Mouse (Mus musculus): Measurements from ENCODE around the gene Bbip1. TPM values are rescaled to one million over a fixed set of nuclear protein-coding genes. Genes with fewer than 3 reads are reported as not detected.

The Bbip1 gene
- polyA plus RNA-seq, 1 experiment, result 17.8 TPM

- Histone ChIP-seq H3K79me3 (ENCODE audit: low read depth) (no peaks in the 10 kb centered on the region), H3K36me3 (ENCODE audit: control insufficient read depth, insufficient read depth) (no peaks in the 10 kb centered on the region), H3K4me3 (ENCODE audit: insufficient read depth, poor library complexity, severe bottlenecking) (no peak overlapping the region), H3K27me3 (ENCODE audit: control insufficient read depth, insufficient read depth, insufficient read length) (no peaks in the 10 kb centered on the region), H3ac (ENCODE audit: control insufficient read depth, insufficient read length, low read depth) (no peak overlapping the region), H3K79me2 (ENCODE audit: control insufficient read depth, insufficient read depth) (no peaks in the 10 kb centered on the region)
- TF ChIP-seq MYOG (IDR thresholded peaks at IDR 0.05; ENCODE audit: control insufficient read depth, extremely low read depth, insufficient read length) (no peak), MAX (IDR thresholded peaks at IDR 0.05) (no peak), MYOD1 (IDR thresholded peaks at IDR 0.05; ENCODE audit: control insufficient read depth, insufficient read length, low read depth) (no peak), USF1 (IDR thresholded peaks at IDR 0.05; ENCODE audit: low read depth) (no peak), CEBPB (IDR thresholded peaks at IDR 0.05; ENCODE audit: low read depth) (no peak), CTCF (IDR thresholded peaks at IDR 0.05; ENCODE audit: control insufficient read depth, insufficient read depth, insufficient read length) (no peak), FOSL1 (IDR thresholded peaks at IDR 0.05; ENCODE audit: insufficient read depth, low read length, poor library complexity, severe bottlenecking) (no peak)
These were observed 53.6 kb downstream of the Bbip1 start for GRCm38 (mm10) chr19:53890781-53891251.

- Histone ChIP-seq H3K79me3 (ENCODE audit: low read depth) (no peaks in the 10 kb centered on the region), H3K79me2 (ENCODE audit: control insufficient read depth, insufficient read depth) (no peaks in the 10 kb centered on the region)
These were observed 54.2 kb downstream of the Bbip1 start for GRCm38 (mm10) chr19:53890274-53890673.

GRCm38 (mm10) chr19:53889555-53889954, 54.9 kb downstream of the Bbip1 start:
- no peak overlapping the region for H3ac ChIP-seq (ENCODE audit: control insufficient read depth, insufficient read length, low read depth)
- TF ChIP-seq MAX (IDR thresholded peaks at IDR 0.05) (no peak), MYOD1 (IDR thresholded peaks at IDR 0.05; ENCODE audit: control insufficient read depth, insufficient read length, low read depth) (peak; percentile 4)
- no peaks in the 10 kb centered on the region for H3K79me2 ChIP-seq (ENCODE audit: control insufficient read depth, insufficient read depth)
- H3K36me3 ChIP-seq (ENCODE audit: control insufficient read depth, insufficient read depth), result no peaks in the 10 kb centered on the region
- no peaks in the 10 kb centered on the region for H3K27me3 ChIP-seq (ENCODE audit: control insufficient read depth, insufficient read depth, insufficient read length)
- H3K4me3 ChIP-seq (ENCODE audit: insufficient read depth, poor library complexity, severe bottlenecking), result no peak overlapping the region
- no peaks in the 10 kb centered on the region for H3K79me3 ChIP-seq (ENCODE audit: low read depth)

More at GRCm38 (mm10) chr19:53890274-53890673, 54.2 kb downstream of the Bbip1 start:
- Histone ChIP-seq H3K27me3 (ENCODE audit: control insufficient read depth, insufficient read depth, insufficient read length) (no peaks in the 10 kb centered on the region), H3K36me3 (ENCODE audit: control insufficient read depth, insufficient read depth) (no peaks in the 10 kb centered on the region), H3ac (ENCODE audit: control insufficient read depth, insufficient read length, low read depth) (no peak overlapping the region), H3K4me3 (ENCODE audit: insufficient read depth, poor library complexity, severe bottlenecking) (no peak overlapping the region)
- TF ChIP-seq CTCF (IDR thresholded peaks at IDR 0.05; ENCODE audit: control insufficient read depth, insufficient read depth, insufficient read length) (no peak), MYOG (IDR thresholded peaks at IDR 0.05; ENCODE audit: control insufficient read depth, extremely low read depth, insufficient read length) (no peak), MAX (IDR thresholded peaks at IDR 0.05) (no peak), USF1 (IDR thresholded peaks at IDR 0.05; ENCODE audit: low read depth) (no peak)

- Histone ChIP-seq H3ac (ENCODE audit: control insufficient read depth, insufficient read length, low read depth) (no peak overlapping the region), H3K4me3 (ENCODE audit: insufficient read depth, poor library complexity, severe bottlenecking) (no peak overlapping the region), H3K36me3 (ENCODE audit: control insufficient read depth, insufficient read depth) (no peaks in the 10 kb centered on the region), H3K79me3 (ENCODE audit: low read depth) (no peaks in the 10 kb centered on the region), H3K27me3 (ENCODE audit: control insufficient read depth, insufficient read depth, insufficient read length) (no peaks in the 10 kb centered on the region), H3K79me2 (ENCODE audit: control insufficient read depth, insufficient read depth) (no peaks in the 10 kb centered on the region)
- TF ChIP-seq FOSL1 (IDR thresholded peaks at IDR 0.05; ENCODE audit: insufficient read depth, low read length, poor library complexity, severe bottlenecking) (no peak), MYOD1 (IDR thresholded peaks at IDR 0.05; ENCODE audit: control insufficient read depth, insufficient read length, low read depth) (no peak), USF1 (IDR thresholded peaks at IDR 0.05; ENCODE audit: low read depth) (no peak), CEBPB (IDR thresholded peaks at IDR 0.05; ENCODE audit: low read depth) (no peak), CTCF (IDR thresholded peaks at IDR 0.05; ENCODE audit: control insufficient read depth, insufficient read depth, insufficient read length) (no peak), MAX (IDR thresholded peaks at IDR 0.05) (no peak), MYOG (IDR thresholded peaks at IDR 0.05; ENCODE audit: control insufficient read depth, extremely low read depth, insufficient read length) (no peak)
These were observed 56.1 kb downstream of the Bbip1 start for GRCm38 (mm10) chr19:53888331-53888730.

- H3K4me3 ChIP-seq (ENCODE audit: insufficient read depth, poor library complexity, severe bottlenecking), result no peak overlapping the region
- H3K36me3 ChIP-seq (ENCODE audit: control insufficient read depth, insufficient read depth), result no peaks in the 10 kb centered on the region
- no peak for TF ChIP-seq MYOG (IDR thresholded peaks at IDR 0.05; ENCODE audit: control insufficient read depth, extremely low read depth, insufficient read length)
- TF ChIP-seq CTCF (IDR thresholded peaks at IDR 0.05; ENCODE audit: control insufficient read depth, insufficient read depth, insufficient read length), result no peak
- no peak for TF ChIP-seq MYOD1 (IDR thresholded peaks at IDR 0.05; ENCODE audit: control insufficient read depth, insufficient read length, low read depth)
- TF ChIP-seq MAX (IDR thresholded peaks at IDR 0.05), result no peak
- no peak for TF ChIP-seq CEBPB (IDR thresholded peaks at IDR 0.05; ENCODE audit: low read depth)
- TF ChIP-seq FOSL1 (IDR thresholded peaks at IDR 0.05; ENCODE audit: insufficient read depth, low read length, poor library complexity, severe bottlenecking), result no peak
- no peak for TF ChIP-seq USF1 (IDR thresholded peaks at IDR 0.05; ENCODE audit: low read depth)
- no peaks in the 10 kb centered on the region for H3K27me3 ChIP-seq (ENCODE audit: control insufficient read depth, insufficient read depth, insufficient read length)
- H3ac ChIP-seq (ENCODE audit: control insufficient read depth, insufficient read length, low read depth), result no peak overlapping the region
- no peaks in the 10 kb centered on the region for H3K79me3 ChIP-seq (ENCODE audit: low read depth)
- no peaks in the 10 kb centered on the region for H3K79me2 ChIP-seq (ENCODE audit: control insufficient read depth, insufficient read depth)
These were observed 56.6 kb downstream of the Bbip1 start for GRCm38 (mm10) chr19:53887822-53888221.

- Histone ChIP-seq H3K79me3 (ENCODE audit: low read depth) (no peaks in the 10 kb centered on the region), H3K36me3 (ENCODE audit: control insufficient read depth, insufficient read depth) (no peaks in the 10 kb centered on the region), H3ac (ENCODE audit: control insufficient read depth, insufficient read length, low read depth) (no peak overlapping the region), H3K4me3 (ENCODE audit: insufficient read depth, poor library complexity, severe bottlenecking) (no peak overlapping the region), H3K27me3 (ENCODE audit: control insufficient read depth, insufficient read depth, insufficient read length) (no peaks in the 10 kb centered on the region), H3K79me2 (ENCODE audit: control insufficient read depth, insufficient read depth) (no peaks in the 10 kb centered on the region)
- TF ChIP-seq MYOD1 (IDR thresholded peaks at IDR 0.05; ENCODE audit: control insufficient read depth, insufficient read length, low read depth) (no peak), CTCF (IDR thresholded peaks at IDR 0.05; ENCODE audit: control insufficient read depth, insufficient read depth, insufficient read length) (no peak), MYOG (IDR thresholded peaks at IDR 0.05; ENCODE audit: control insufficient read depth, extremely low read depth, insufficient read length) (no peak), CEBPB (IDR thresholded peaks at IDR 0.05; ENCODE audit: low read depth) (no peak), USF1 (IDR thresholded peaks at IDR 0.05; ENCODE audit: low read depth) (no peak), FOSL1 (IDR thresholded peaks at IDR 0.05; ENCODE audit: insufficient read depth, low read length, poor library complexity, severe bottlenecking) (no peak), MAX (IDR thresholded peaks at IDR 0.05) (no peak)
These were observed 57.7 kb downstream of the Bbip1 start for GRCm38 (mm10) chr19:53886576-53887370.
